ENCODE assay signal across 16 mouse cellular contexts in the genomic region with DNA sequence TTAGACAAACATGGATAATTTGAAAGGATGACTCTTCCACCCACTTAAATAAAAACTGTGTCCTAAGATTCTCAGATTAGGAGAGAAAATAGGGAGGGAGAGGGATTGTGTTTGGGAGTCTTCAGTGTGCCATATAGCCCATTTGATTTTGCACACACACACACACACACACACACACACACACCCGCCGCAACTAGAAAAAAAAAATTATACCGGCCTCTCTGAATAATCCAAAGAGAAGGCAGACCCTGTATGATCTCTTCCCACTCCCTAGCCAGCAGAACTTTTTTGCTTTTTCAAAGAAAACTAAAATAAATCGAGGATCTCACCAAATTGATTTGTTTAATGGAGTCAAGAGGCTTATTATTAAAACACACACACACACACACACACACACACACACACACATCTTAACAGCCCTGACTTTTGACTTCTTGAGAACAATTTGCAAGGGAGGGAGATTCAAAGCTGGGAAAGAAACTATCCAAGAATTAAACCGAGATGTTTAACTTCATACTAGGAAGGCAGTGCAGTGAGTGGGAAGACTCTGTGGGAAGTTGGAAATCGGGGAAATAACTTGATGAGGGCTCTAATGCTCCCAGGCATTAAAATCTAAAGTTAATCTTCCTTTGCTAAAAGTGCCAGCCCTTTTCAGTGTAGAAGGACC. TPM values are rescaled to one million over a fixed set of nuclear protein-coding genes. Genes with fewer than 3 reads are reported as not detected.
A peak's percentile ranks its signal among the peaks of the same experiment; 100 is the strongest.
DNase-seq lines count a peak whose midpoint lies in the region; ATAC-seq and TF ChIP-seq lines count a peak whose summit lies in the region.
"Had no signal": no experiment of that assay in that cellular context is flagged by ENCODE, and none has a peak within 500 bp of the region (broad histone marks: within the 10 kb centered on the region; RNA-seq: fewer than 3 reads in every experiment).

No protein-coding gene starts in this region.

- H3K4me2 ChIP-seq in liver, postnatal 0 days (ENCODE audit: low read depth, low read length), result no peak overlapping the region
- H3K4me2 ChIP-seq in hindbrain, embryonic 11.5 days (replicated peaks; ENCODE audit: low read depth, low read length), result peak overlapping the region; percentile 62
- peak overlapping the region; percentile 72 for H3K4me2 ChIP-seq in midbrain, embryonic 12.5 days (replicated peaks)
- no peak overlapping the region for H3K4me2 ChIP-seq in kidney, embryonic 14.5 days (replicated peaks; ENCODE audit: low read depth, low read length)

- no peak for ATAC-seq in liver, postnatal 0 days
- ATAC-seq in hindbrain, embryonic 11.5 days (ENCODE audit: low FRiP score), result no peak
- no peak for ATAC-seq in midbrain, embryonic 12.5 days (ENCODE audit: low FRiP score, low read depth)
- no peak for ATAC-seq in kidney, embryonic 14.5 days (ENCODE audit: low FRiP score, low TSS enrichment)

- H3K27ac ChIP-seq in liver, postnatal 0 days (ENCODE audit: low read depth), result no peak overlapping the region
- peak overlapping the region; percentile 65 for H3K27ac ChIP-seq in hindbrain, embryonic 11.5 days (ENCODE audit: low read depth, low read length)
- peak overlapping the region; percentile 92 for H3K27ac ChIP-seq in midbrain, embryonic 12.5 days (replicated peaks)
- H3K27ac ChIP-seq in kidney, embryonic 14.5 days (ENCODE audit: low read depth, low read length), result no peak overlapping the region
- H3K27ac ChIP-seq: layer of hippocampus, adult 2 months had no signal

- no peak for TF ChIP-seq CTCF in liver, postnatal 0 days (IDR thresholded peaks at IDR 0.05; ENCODE audit: low read depth)

- no peaks in the 10 kb centered on the region for H3K36me3 ChIP-seq in liver, postnatal 0 days (replicated peaks; ENCODE audit: insufficient read depth, low read length)
- H3K36me3 ChIP-seq in hindbrain, embryonic 11.5 days (ENCODE audit: control insufficient read depth, insufficient read depth, low read length), result no peaks in the 10 kb centered on the region
- H3K36me3 ChIP-seq in midbrain, embryonic 12.5 days, result 0 out of 2 replicates have a peak, but pooled peaks cover 8% of the 10 kb centered on the region
- H3K36me3 ChIP-seq in kidney, embryonic 14.5 days (ENCODE audit: control insufficient read depth, insufficient read depth, low read length), result no peaks in the 10 kb centered on the region

- H3K27me3 ChIP-seq in liver, postnatal 0 days (ENCODE audit: insufficient read depth, low read length), result peaks cover 99% of the 10 kb centered on the region
- peaks cover 52% of the 10 kb centered on the region for H3K27me3 ChIP-seq in hindbrain, embryonic 11.5 days (ENCODE audit: control insufficient read depth, insufficient read depth, low read length)
- H3K27me3 ChIP-seq in midbrain, embryonic 12.5 days, result peaks cover 94% of the 10 kb centered on the region
- H3K27me3 ChIP-seq in kidney, embryonic 14.5 days (ENCODE audit: control insufficient read depth, insufficient read depth, low read length), result peaks cover 99% of the 10 kb centered on the region

- H3K9ac ChIP-seq in liver, postnatal 0 days (replicated peaks), result no peak overlapping the region
- peak overlapping the region; percentile 77 for H3K9ac ChIP-seq in hindbrain, embryonic 11.5 days (ENCODE audit: low read depth, low read length)
- peak overlapping the region; percentile 79 for H3K9ac ChIP-seq in midbrain, embryonic 12.5 days (replicated peaks)
- no peak overlapping the region for H3K9ac ChIP-seq in kidney, embryonic 14.5 days (ENCODE audit: low read depth, low read length)

- peaks cover 9% of the 10 kb centered on the region for H3K4me1 ChIP-seq in liver, postnatal 0 days (ENCODE audit: insufficient read depth)
- 0 out of 2 replicates have a peak, but pooled peaks cover 5% of the 10 kb centered on the region for H3K4me1 ChIP-seq in hindbrain, embryonic 11.5 days (replicated peaks; ENCODE audit: control insufficient read depth, insufficient read depth, low read length)
- H3K4me1 ChIP-seq in midbrain, embryonic 12.5 days, result peaks cover 32% of the 10 kb centered on the region
- 0 out of 2 replicates have a peak, but pooled peaks cover 8% of the 10 kb centered on the region for H3K4me1 ChIP-seq in kidney, embryonic 14.5 days (ENCODE audit: control insufficient read depth, insufficient read depth, low read length)

- no peak for TF ChIP-seq EP300 in liver, postnatal 0 days (IDR thresholded peaks at IDR 0.05; ENCODE audit: low read depth)

- WGBS in liver, postnatal 0 days (ENCODE audit: insufficient replicate concordance), result 5% methylated on average over 6 of the region's 6 CpGs
- 2% methylated on average over 6 of the region's 6 CpGs for WGBS in hindbrain, embryonic 11.5 days
- WGBS in midbrain, embryonic 12.5 days, result 0% methylated on average over 6 of the region's 6 CpGs
- 10% methylated on average over 6 of the region's 6 CpGs for WGBS in kidney, embryonic 14.5 days

- DNase-seq in liver, postnatal 0 days, result no peak
- DNase-seq in liver, result no peak
- peak; percentile 45 for DNase-seq in hindbrain, embryonic 11.5 days (ENCODE audit: low spot score)
- no peak for DNase-seq in adrenal gland, postnatal 10 days
- no peak for DNase-seq in right cerebral cortex, postnatal 4 days
- DNase-seq: adrenal gland, postnatal 25 days; cerebellum, adult 11 months; gastrocnemius, postnatal 14 days; heart, postnatal 10 days; kidney, adult 18-20 months had no signal

- peak overlapping the region; percentile 19; the same call in 1 of the 2 replicates for H3K4me3 ChIP-seq in liver, postnatal 0 days (ENCODE audit: low read depth, low read length)
- H3K4me3 ChIP-seq in hindbrain, embryonic 11.5 days (ENCODE audit: low read depth, low read length), result peak overlapping the region; percentile 61
- H3K4me3 ChIP-seq in midbrain, embryonic 12.5 days, result peak overlapping the region; percentile 67
- no peak overlapping the region for H3K4me3 ChIP-seq in kidney, embryonic 14.5 days (ENCODE audit: low read length)
- H3K4me3 ChIP-seq: erythroblast, embryonic 14.5 days; layer of hippocampus, adult 2 months had no signal

- H3K9me3 ChIP-seq in liver, postnatal 0 days (ENCODE audit: low read length), result no peaks in the 10 kb centered on the region
- no peaks in the 10 kb centered on the region for H3K9me3 ChIP-seq in hindbrain, embryonic 11.5 days (ENCODE audit: control insufficient read depth, low read length)
- H3K9me3 ChIP-seq in midbrain, embryonic 12.5 days, result no peaks in the 10 kb centered on the region
- H3K9me3 ChIP-seq in kidney, embryonic 14.5 days (ENCODE audit: control insufficient read depth, low read length), result no peaks in the 10 kb centered on the region

RNA-seq across cellular contexts. Expression of a gene that starts 2.4 kb away (rescaled TPM):
- not detected in 2 replicates for polyA plus RNA-seq in liver, postnatal 0 days (2015; fragmentation: Nextera tagmentation; extraction: Ambion mirVana)
- polyA plus RNA-seq in hindbrain, embryonic 11.5 days (2014; fragmentation: Nextera tagmentation; extraction: Ambion mirVana), result 48.3 and 49.2 TPM in 2 replicates
- 53.6 and 61.9 TPM in 2 replicates for polyA plus RNA-seq in midbrain, embryonic 12.5 days (2016; fragmentation: Nextera tagmentation; extraction: Ambion mirVana)
- under 1 TPM in 1 of 2 experiments, not detected in 1; 0.88 TPM for total RNA-seq in adrenal gland, postnatal 10 days (2021)
- polyA plus RNA-seq in kidney, embryonic 14.5 days (2014; fragmentation: Nextera tagmentation; extraction: Ambion mirVana), result 0.14 TPM in 2 replicates
- total RNA-seq: adrenal gland, postnatal 25 days; gastrocnemius, postnatal 14 days; layer of hippocampus, adult 2 months had no signal
- polyA plus RNA-seq: erythroblast, embryonic 14.5 days; liver, embryonic 16.5 days; small intestine, adult 2 months had no signal

Comparison
In these comparisons a context has a peak if more than half of its experiments do, and no peak if none do; other contexts are left out.
1. H3K27ac ChIP-seq: peak in hindbrain, embryonic 11.5 days (single experiment) and midbrain, embryonic 12.5 days (single experiment); none in liver, postnatal 0 days (single experiment) and kidney, embryonic 14.5 days (single experiment).
2. H3K4me2 ChIP-seq: peak in hindbrain, embryonic 11.5 days (single experiment) and midbrain, embryonic 12.5 days (single experiment); none in liver, postnatal 0 days (single experiment) and kidney, embryonic 14.5 days (single experiment).
3. H3K9ac ChIP-seq: peak in hindbrain, embryonic 11.5 days (single experiment) and midbrain, embryonic 12.5 days (single experiment); none in liver, postnatal 0 days (single experiment) and kidney, embryonic 14.5 days (single experiment).
4. RNA of a gene that starts 2.4 kb away (polyA plus RNA-seq): 53.6 to 61.9 TPM in midbrain, embryonic 12.5 days and 48.3 to 49.2 TPM in hindbrain, embryonic 11.5 days; 0.14 TPM in kidney, embryonic 14.5 days and not detected in liver, postnatal 0 days; every median in the first group is over 10 times any median in the second.